In genomic region chr13:73270451-73271081, GRCm38 (mm10) we compare ENCODE assay signal across 13 mouse cellular contexts. TPM values are rescaled to one million over a fixed set of nuclear protein-coding genes. Genes with fewer than 3 reads are reported as not detected.
DNase-seq lines count a peak whose midpoint lies in the region; ATAC-seq and TF ChIP-seq lines count a peak whose summit lies in the region.
"Had no signal": no experiment of that assay in that cellular context is flagged by ENCODE, and none has a peak within 500 bp of the region (broad histone marks: within the 10 kb centered on the region; RNA-seq: fewer than 3 reads in every experiment).

No protein-coding gene starts in this region.

- peak overlapping the region; percentile 86 for H3K27ac ChIP-seq in heart, adult 2 months
- H3K27ac ChIP-seq in hindbrain, embryonic 14.5 days, result no peak overlapping the region
- H3K27ac ChIP-seq in midbrain, postnatal 0 days (ENCODE audit: low read depth, low read length), result no peak overlapping the region
- no peak overlapping the region for H3K27ac ChIP-seq in left cerebral cortex, adult 2 months

- TF ChIP-seq POLR2A in heart, adult 2 months (IDR thresholded peaks at IDR 0.05; ENCODE audit: insufficient read depth, low read depth, low read length), result no peak

- no peaks in the 10 kb centered on the region for H3K36me3 ChIP-seq in heart, adult 2 months (ENCODE audit: control insufficient read depth, insufficient read depth, low read length)
- no peaks in the 10 kb centered on the region for H3K36me3 ChIP-seq in hindbrain, embryonic 14.5 days (replicated peaks; ENCODE audit: control insufficient read depth, insufficient read depth)
- no peaks in the 10 kb centered on the region for H3K36me3 ChIP-seq in midbrain, postnatal 0 days (ENCODE audit: insufficient read depth, low read length)

- no peak for ATAC-seq in hindbrain, embryonic 14.5 days (ENCODE audit: low FRiP score)
- ATAC-seq in midbrain, postnatal 0 days (ENCODE audit: low FRiP score), result no peak
- ATAC-seq: forebrain, embryonic 16.5 days had no signal

- no peak for TF ChIP-seq CTCF in heart, adult 2 months (IDR thresholded peaks at IDR 0.05)
- TF ChIP-seq CTCF in midbrain, postnatal 0 days (IDR thresholded peaks at IDR 0.05), result no peak
- no peak for TF ChIP-seq CTCF in left cerebral cortex, adult 2 months (IDR thresholded peaks at IDR 0.05)

- H3K4me3 ChIP-seq in heart, adult 2 months, result peak overlapping the region; percentile 31
- H3K4me3 ChIP-seq in hindbrain, embryonic 14.5 days (replicated peaks; ENCODE audit: low read length), result no peak overlapping the region
- H3K4me3 ChIP-seq in midbrain, postnatal 0 days (ENCODE audit: low read depth, low read length), result peak overlapping the region; percentile 4; the same call in 1 of the 2 replicates
- no peak overlapping the region for H3K4me3 ChIP-seq in left cerebral cortex, adult 2 months
- H3K4me3 ChIP-seq: myocyte had no signal

- H3K9me3 ChIP-seq in hindbrain, embryonic 14.5 days (ENCODE audit: control insufficient read depth, low read length), result no peaks in the 10 kb centered on the region
- no peaks in the 10 kb centered on the region for H3K9me3 ChIP-seq in midbrain, postnatal 0 days (ENCODE audit: low read length)

- H3K4me2 ChIP-seq in hindbrain, embryonic 14.5 days (replicated peaks), result peak overlapping the region; percentile 53
- peak overlapping the region; percentile 55 for H3K4me2 ChIP-seq in midbrain, postnatal 0 days (ENCODE audit: low read depth, low read length, poor library complexity, severe bottlenecking)

- DNase-seq in heart, adult 2 months, result peak; percentile 51 to 55
- DNase-seq in heart, postnatal 25 days (ENCODE audit: low spot score), result no peak
- peak; percentile 46 for DNase-seq in embryo, embryonic 10 days (ENCODE audit: low spot score)
- no peak for DNase-seq in hindbrain, embryonic 14.5 days (ENCODE audit: low spot score)
- no peak for DNase-seq in midbrain, postnatal 0 days (ENCODE audit: low spot score)
- no peak for DNase-seq in left cerebral cortex, postnatal 4 days
- no peak for DNase-seq in urinary bladder, postnatal 10 days (ENCODE audit: low spot score)
- DNase-seq in left cerebral cortex, adult 2 months (ENCODE audit: extremely low spot score in 1 of 2, low spot score in 2 of 2), result no peak
- DNase-seq: spleen, adult 18-20 months had no signal

- intact Hi-C loops in heart, adult 2 months (cut with DNase I), result no loop called here
- intact Hi-C loops in heart, postnatal 25 days (cut with DNase I), result no loop called here
- intact Hi-C loops in left cerebral cortex, postnatal 4 days (cut with DNase I), result no loop called here
- intact Hi-C loops in left cerebral cortex, adult 2 months (cut with DNase I), result no loop called here

- H3K9ac ChIP-seq in heart, adult 2 months (ENCODE audit: low read depth, low read length), result peak overlapping the region; percentile 41; the same call in 1 of the 2 replicates
- no peak overlapping the region; the same call in 1 of the 2 replicates for H3K9ac ChIP-seq in hindbrain, embryonic 14.5 days
- H3K9ac ChIP-seq in midbrain, postnatal 0 days (replicated peaks; ENCODE audit: low read length, poor library complexity, severe bottlenecking), result no peak overlapping the region

- peaks cover 4% of the 10 kb centered on the region for H3K27me3 ChIP-seq in heart, adult 2 months (ENCODE audit: control insufficient read depth, insufficient read depth, low read length)
- H3K27me3 ChIP-seq in hindbrain, embryonic 14.5 days (ENCODE audit: control insufficient read depth, insufficient read depth, low read length), result peaks cover 92% of the 10 kb centered on the region
- H3K27me3 ChIP-seq in midbrain, postnatal 0 days (ENCODE audit: insufficient read depth, low read length), result peaks cover 73% of the 10 kb centered on the region

- H3K4me1 ChIP-seq in heart, adult 2 months (ENCODE audit: control insufficient read depth, insufficient read depth, low read length), result no peaks in the 10 kb centered on the region; the same call in 1 of the 2 replicates
- peaks cover 16% of the 10 kb centered on the region for H3K4me1 ChIP-seq in hindbrain, embryonic 14.5 days (replicated peaks; ENCODE audit: control insufficient read depth, insufficient read depth, low read length)
- H3K4me1 ChIP-seq in midbrain, postnatal 0 days (ENCODE audit: insufficient read depth, low read length), result peaks cover 2% of the 10 kb centered on the region; the same call in 1 of the 2 replicates

- WGBS in heart, adult 2 months, result 7% methylated on average over 22 of the region's 22 CpGs
- WGBS in hindbrain, embryonic 14.5 days, result 6% methylated on average over 22 of the region's 22 CpGs
- WGBS in midbrain, postnatal 0 days, result 4% methylated on average over 22 of the region's 22 CpGs

- TF ChIP-seq EP300 in heart, adult 2 months (IDR thresholded peaks at IDR 0.05; ENCODE audit: insufficient read depth, low read depth, low read length), result no peak

- no peaks in the 10 kb centered on the region for H3K79me2 ChIP-seq in heart, adult 2 months (replicated peaks; ENCODE audit: control insufficient read depth, insufficient read depth, low read length)

RNA-seq across cellular contexts. Expression of gene Irx4, which starts 10.3 kb away (rescaled TPM):
- total RNA-seq in heart, adult 2 months (2021), result 10 to 100 TPM; 26.5 to 30.9 TPM
- polyA plus RNA-seq in heart, adult 2 months (2012; rRNA removed), result 15.6 and 19.8 TPM in 2 replicates
- 10 to 100 TPM; 26.0 to 27.0 TPM for total RNA-seq in heart, postnatal 25 days (2021)
- polyA plus RNA-seq in hindbrain, embryonic 14.5 days (2014; fragmentation: Nextera tagmentation; extraction: Ambion mirVana), result 3.9 and 4.2 TPM in 2 replicates
- 2.8 and 2.9 TPM in 2 replicates for total RNA-seq in midbrain, postnatal 0 days (2014; rRNA removed)
- polyA plus RNA-seq in midbrain, postnatal 0 days (2015; fragmentation: Nextera tagmentation; extraction: Ambion mirVana), result 0.63 and 1.0 TPM in 2 replicates
- total RNA-seq in left cerebral cortex, postnatal 4 days (2021), result not detected
- total RNA-seq in left cerebral cortex, adult 2 months (2021), result not detected
- total RNA-seq: liver, adult 2 months had no signal
- polyA plus RNA-seq: C2C12; forebrain, embryonic 16.5 days; liver, adult 2 months; myocyte had no signal

RNA-seq across cellular contexts. Expression of gene Mrpl36, which starts 57.7 kb away (rescaled TPM):
- 10 to 100 TPM; 53.3 to 57.8 TPM for total RNA-seq in heart, adult 2 months (2021)
- 75.4 and 81.8 TPM in 2 replicates for polyA plus RNA-seq in heart, adult 2 months (2012; rRNA removed)
- total RNA-seq in heart, postnatal 25 days (2021), result 10 to 100 TPM; 52.7 to 54.5 TPM
- 80.6 and 80.9 TPM in 2 replicates for polyA plus RNA-seq in hindbrain, embryonic 14.5 days (2014; fragmentation: Nextera tagmentation; extraction: Ambion mirVana)
- total RNA-seq in midbrain, postnatal 0 days (2014; rRNA removed), result 26.8 and 40.1 TPM in 2 replicates
- polyA plus RNA-seq in midbrain, postnatal 0 days (2015; fragmentation: Nextera tagmentation; extraction: Ambion mirVana), result 55.1 TPM in 2 replicates
- 10 to 100 TPM; 26.7 to 31.2 TPM for total RNA-seq in left cerebral cortex, postnatal 4 days (2021)
- total RNA-seq in left cerebral cortex, adult 2 months (2021), result 10 to 100 TPM; 34.1 to 36.9 TPM

RNA-seq across cellular contexts. Expression of gene Ndufs6, which starts 57.8 kb away (rescaled TPM):
- 1,000 to 10,000 TPM; 1,124 to 1,284 TPM for total RNA-seq in heart, adult 2 months (2021)
- polyA plus RNA-seq in heart, adult 2 months (2012; rRNA removed), result 494 and 621 TPM in 2 replicates
- 1,000 to 10,000 TPM; 1,182 to 1,218 TPM for total RNA-seq in heart, postnatal 25 days (2021)
- 397 and 433 TPM in 2 replicates for polyA plus RNA-seq in hindbrain, embryonic 14.5 days (2014; fragmentation: Nextera tagmentation; extraction: Ambion mirVana)
- 111 and 132 TPM in 2 replicates for total RNA-seq in midbrain, postnatal 0 days (2014; rRNA removed)
- polyA plus RNA-seq in midbrain, postnatal 0 days (2015; fragmentation: Nextera tagmentation; extraction: Ambion mirVana), result 477 and 509 TPM in 2 replicates
- 100 to 1,000 TPM; 126 to 131 TPM for total RNA-seq in left cerebral cortex, postnatal 4 days (2021)
- total RNA-seq in left cerebral cortex, adult 2 months (2021), result 100 to 1,000 TPM; 177 to 187 TPM

Comparison
In these comparisons a context has a peak if more than half of its experiments do, and no peak if none do; other contexts are left out.
1. DNase-seq: peak in heart, adult 2 months (2 of 2) and embryo, embryonic 10 days (single experiment); none in heart, postnatal 25 days (single experiment), hindbrain, embryonic 14.5 days (single experiment), midbrain, postnatal 0 days (single experiment), left cerebral cortex, postnatal 4 days (single experiment), urinary bladder, postnatal 10 days (single experiment) and left cerebral cortex, adult 2 months (0 of 2).
2. H3K4me3 ChIP-seq: peak in heart, adult 2 months (single experiment) and midbrain, postnatal 0 days (single experiment); none in hindbrain, embryonic 14.5 days (single experiment) and left cerebral cortex, adult 2 months (single experiment).